Mouse (Mus musculus) ES-E14 (cell line): ENCODE measurements around the gene Notch1. TPM values are rescaled to one million over a fixed set of nuclear protein-coding genes. Genes with fewer than 3 reads are reported as not detected.

Source experiments
- DNase-seq: peaks from one replicate; pipeline ENCODE4 v3.0.0-alpha.2; 2013; ENCODE audit warnings: low read depth, low spot score
- H3K27ac ChIP-seq: 2 replicates; pipeline ENCODE4 v1.5.1; 2012; ENCODE audit warnings: low read depth, mild to moderate bottlenecking, low read length, moderate library complexity, mixed read lengths; ENCODE audit not compliant: poor library complexity, insufficient read depth, severe bottlenecking
- H3K36me3 ChIP-seq: 2 replicates; pipeline ENCODE4 v1.6.1; 2012; ENCODE audit warnings: mild to moderate bottlenecking, low read length, moderate library complexity, mixed read lengths; ENCODE audit not compliant: control insufficient read depth, poor library complexity, insufficient read depth, severe bottlenecking
- H3K4me1 ChIP-seq, 2 experiments: fragments of 150-350 bp in 1 of 2; sonication (generic) in 1 of 2; 2 replicates each; pipeline ENCODE4 v1.6.1; 2012; ENCODE audit warnings: low read length in 2 of 2, mild to moderate bottlenecking in 1 of 2, mixed read lengths in 1 of 2; ENCODE audit not compliant: control insufficient read depth in 2 of 2, insufficient read depth in 2 of 2, poor library complexity in 1 of 2
- H3K4me3 ChIP-seq, 2 experiments: fragments of 150-350 bp in 1 of 2; sonication (generic) in 1 of 2; 2 replicates each; pipeline ENCODE4 v1.5.1; 2012; ENCODE audit warnings: low read length in 2 of 2, low read depth in 1 of 2, mild to moderate bottlenecking in 1 of 2, mixed read lengths in 1 of 2; ENCODE audit not compliant: insufficient read depth in 1 of 2, poor library complexity in 1 of 2, severe bottlenecking in 1 of 2
- H3K9ac ChIP-seq: 2 replicates; pipeline ENCODE4 v1.6.1; 2012; ENCODE audit warnings: low read depth, mild to moderate bottlenecking, low read length, mixed read lengths; ENCODE audit not compliant: poor library complexity, insufficient read depth, severe bottlenecking
- H3K9me3 ChIP-seq: fragments of 150-350 bp; sonication (generic); 2 replicates; pipeline ENCODE4 v1.6.1; 2012; ENCODE audit warnings: low read depth, mild to moderate bottlenecking, low read length; ENCODE audit not compliant: control insufficient read depth, insufficient read depth
- CHD2 ChIP-seq: IDR thresholded peaks from 2 replicates; pipeline ENCODE4 v1.6.1; 2014; ENCODE audit warnings: mild to moderate bottlenecking, low read depth, low read length, inconsistent platforms
- HCFC1 ChIP-seq: IDR thresholded peaks from 2 replicates; pipeline ENCODE4 v1.6.1; 2012; ENCODE audit warnings: low read length, inconsistent platforms, borderline replicate concordance; ENCODE audit not compliant: insufficient read depth
- MAFK ChIP-seq: IDR thresholded peaks from 2 replicates; pipeline ENCODE4 v1.6.1; 2014; ENCODE audit warnings: mild to moderate bottlenecking, low read depth, low read length, inconsistent platforms; ENCODE audit not compliant: insufficient read depth
- ZC3H11A ChIP-seq: IDR thresholded peaks from 2 replicates; pipeline ENCODE4 v1.6.1; 2012; ENCODE audit warnings: low read depth, mild to moderate bottlenecking, inconsistent platforms, low read length, borderline replicate concordance
- ZNF384 ChIP-seq: IDR thresholded peaks from 2 replicates; pipeline ENCODE4 v1.6.1; 2012; ENCODE audit warnings: low read depth, low read length, inconsistent platforms
- in situ Hi-C, 2 experiments: fragments of 600-800 bp; cut with MboI; formaldehyde crosslinking; loops; one replicate each; pipeline ENCODE4 v1.15.1; 2025; ENCODE audit warnings: low sequenced_read_pairs in 2 of 2, inconsistent platforms in 1 of 2; ENCODE audit not compliant: unreplicated experiment in 2 of 2
- total RNA-seq: library from RNA; depleted of rRNA; stranded (reverse); fragments of 300-350 nt; gene quantifications from 2 replicates; pipeline ENCODE4 v1.2.3, GENCODE M21; 2012

Notch1 gene
- total RNA-seq, 1 experiment, result 34.9 TPM

DNA sequence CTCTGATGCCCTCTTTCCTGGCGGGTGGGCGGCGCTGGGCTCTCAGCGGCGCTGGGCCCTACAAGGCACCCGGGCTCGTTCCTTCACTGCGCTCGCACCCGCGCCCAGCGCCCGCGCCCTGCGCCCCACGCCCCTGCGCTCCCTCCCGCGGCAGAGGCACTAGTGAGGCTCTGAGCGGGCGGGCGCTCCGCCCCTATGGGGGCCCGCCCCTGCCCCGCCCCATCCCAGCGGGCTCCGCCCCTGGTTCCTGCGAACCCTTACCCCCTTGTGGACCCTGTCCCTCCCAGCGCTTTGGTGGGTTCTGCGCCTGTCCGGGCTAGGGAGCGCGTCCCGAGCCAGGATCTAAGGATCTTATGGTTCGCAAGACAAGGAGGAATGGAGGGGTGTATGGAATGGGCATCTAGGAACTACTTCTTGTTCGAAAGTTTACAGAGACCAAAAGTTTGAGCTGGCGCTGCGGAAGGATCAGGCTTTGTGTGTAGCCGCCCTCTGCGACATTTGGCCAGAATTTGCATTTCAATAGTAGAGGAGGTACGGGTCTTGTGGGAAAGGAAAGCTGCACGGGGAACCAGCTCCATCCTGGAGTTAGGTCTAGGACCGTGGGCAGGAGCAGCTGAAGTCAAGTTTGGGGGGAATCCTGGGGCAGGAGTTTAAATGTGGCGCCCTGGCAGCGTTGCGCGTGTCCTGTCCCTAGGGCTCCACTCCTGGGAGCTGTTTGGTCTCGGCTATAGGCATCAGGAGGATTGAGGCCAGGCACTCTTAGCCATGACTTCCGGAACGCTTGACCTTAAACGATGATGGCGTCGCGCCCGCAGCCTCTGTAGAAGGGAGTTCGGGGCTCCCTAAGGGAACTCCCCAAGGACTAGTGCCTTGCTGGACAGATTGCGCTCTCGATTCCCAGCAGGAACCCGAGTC is 12.5 kb downstream of the Notch1 start:
- DNase-seq, result peak; percentile 84
- peak overlapping the region; percentile 70 for H3K9ac ChIP-seq
- H3K27ac ChIP-seq, result peak overlapping the region; percentile 47; the same call in 1 of the 2 replicates
- in situ Hi-C loops, result no loop called here
- peak overlapping the region; percentile 85 to 89 for H3K4me3 ChIP-seq
- H3K9me3 ChIP-seq, result no peaks in the 10 kb centered on the region
- peak; percentile 29; the same call in 1 of the 2 replicates for TF ChIP-seq CHD2
- TF ChIP-seq HCFC1, result 0 out of 2 replicates have a peak, but pooled peaks have one; percentile 31
- TF ChIP-seq MAFK, result no peak
- no peak for TF ChIP-seq ZNF384
- no peak for TF ChIP-seq ZC3H11A
- H3K4me1 ChIP-seq, result peaks cover 4 to 39% of the 10 kb centered on the region in 2 experiments; a peak in 3 of 4 replicates
- H3K36me3 ChIP-seq, result peaks cover 4% of the 10 kb centered on the region; the same call in 1 of the 2 replicates

DNA sequence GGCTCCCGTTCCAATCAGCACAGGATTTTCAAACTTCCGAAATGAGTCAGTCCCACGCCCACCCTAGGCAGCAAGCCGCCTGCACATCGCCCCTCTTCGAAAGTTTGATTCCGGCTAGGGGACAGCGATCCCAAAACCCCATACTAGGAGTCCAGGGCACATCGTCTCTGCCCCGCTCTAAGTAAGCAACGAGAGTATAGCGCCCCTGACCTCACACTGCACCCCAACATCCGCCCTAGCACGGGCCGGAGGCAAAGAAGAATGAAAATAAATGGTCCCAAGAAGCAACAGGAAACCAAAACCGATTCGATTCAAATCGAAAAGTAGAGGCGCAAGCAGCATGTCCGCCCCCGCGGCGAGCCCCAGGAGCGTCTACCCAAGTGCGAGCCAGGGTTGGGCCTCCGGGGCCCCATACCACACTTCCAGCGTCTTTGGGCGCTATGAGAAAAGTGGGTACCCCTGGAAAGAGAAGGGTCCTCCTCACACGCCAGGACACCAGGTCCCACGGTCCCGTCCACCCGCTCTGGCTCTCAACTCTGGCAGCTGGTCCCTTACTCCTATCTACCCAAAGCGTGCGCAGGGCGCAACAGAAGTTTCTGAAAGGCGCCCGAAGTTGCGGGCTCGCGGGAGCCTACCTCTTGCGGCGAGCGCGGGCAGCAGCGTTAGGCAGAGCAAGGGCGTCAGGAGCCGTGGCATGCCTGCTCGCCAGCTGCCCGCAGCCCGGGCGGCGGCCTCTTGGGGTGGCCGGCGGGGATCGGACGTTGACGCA is 13.4 kb downstream of the Notch1 start:
- no peak for TF ChIP-seq HCFC1
- TF ChIP-seq MAFK, result no peak
- TF ChIP-seq ZC3H11A, result no peak
- no peak for TF ChIP-seq CHD2
- no peak for TF ChIP-seq ZNF384
- DNase-seq, result no peak
- Histone ChIP-seq H3K4me3 (peak overlapping the region; percentile 85 to 89), H3K9me3 (no peaks in the 10 kb centered on the region), H3K4me1 (peaks cover 4 to 41% of the 10 kb centered on the region in 2 experiments; a peak in 3 of 4 replicates), H3K36me3 (peaks cover 4% of the 10 kb centered on the region; the same call in 1 of the 2 replicates), H3K9ac (peak overlapping the region; percentile 70), H3K27ac (no peak overlapping the region)
- in situ Hi-C loops, result no loop called here

DNA sequence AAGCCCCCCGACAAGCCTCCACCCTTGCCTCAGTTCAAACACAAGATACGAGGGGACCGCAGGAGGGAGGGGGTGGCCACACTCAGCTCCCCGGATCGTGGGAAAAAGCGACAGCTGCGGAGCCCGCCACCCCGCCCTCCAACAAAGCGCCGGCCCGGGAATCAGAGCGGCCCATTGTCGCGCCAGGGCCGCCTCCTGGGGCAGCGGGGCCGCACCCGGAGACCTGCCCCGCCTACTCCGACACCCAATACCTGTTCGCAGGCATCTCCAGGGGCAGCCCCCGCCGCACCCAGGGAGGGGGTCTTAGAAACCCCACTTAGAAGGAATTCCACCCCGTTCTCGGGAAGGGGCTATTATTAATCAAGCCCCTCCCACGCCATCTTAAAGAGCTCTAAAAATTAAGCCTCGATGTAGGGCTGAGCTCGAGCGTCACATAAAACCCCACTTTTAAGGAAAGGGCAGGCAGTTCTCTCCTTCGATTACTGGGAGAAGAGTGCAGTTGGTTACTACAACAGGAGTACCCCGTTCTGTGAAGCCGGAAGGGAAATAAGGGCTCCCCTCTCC is 14.1 kb downstream of the Notch1 start:
- in situ Hi-C loops, result no loop called here
- peak overlapping the region; percentile 70 for H3K9ac ChIP-seq

DNA sequence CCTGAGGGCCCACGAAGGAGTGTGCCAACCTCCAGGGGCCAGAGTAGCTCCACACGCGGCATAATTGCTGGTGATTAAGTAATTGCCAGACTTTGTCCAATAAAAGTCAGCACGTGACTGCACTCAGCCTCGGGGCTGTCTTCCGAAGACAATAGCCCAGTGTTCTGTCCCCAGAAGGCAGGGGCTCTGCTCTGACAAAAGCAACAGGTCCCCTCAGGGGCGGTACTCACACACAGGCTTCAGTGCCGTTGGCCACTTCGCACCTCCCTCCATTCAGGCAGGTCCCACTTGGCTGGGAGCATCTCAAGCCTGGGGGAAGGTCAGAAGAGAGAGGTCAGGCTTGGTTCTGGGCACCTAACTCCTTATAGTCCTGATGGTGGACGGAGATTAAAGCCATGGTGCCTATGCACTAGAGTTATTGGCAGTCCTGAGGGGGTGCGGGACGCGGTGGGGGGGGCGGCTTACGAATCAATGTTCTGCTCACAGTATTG is 14.8 kb downstream of the Notch1 start:
- peaks cover 4% of the 10 kb centered on the region; the same call in 1 of the 2 replicates for H3K36me3 ChIP-seq
- DNase-seq, result peak; percentile 68
- H3K4me3 ChIP-seq, result peak overlapping the region; percentile 85 to 89
- no peak overlapping the region for H3K27ac ChIP-seq
- no peaks in the 10 kb centered on the region for H3K9me3 ChIP-seq
- in situ Hi-C loops, result no loop called here
- H3K9ac ChIP-seq, result peak overlapping the region; percentile 38; the same call in 1 of the 2 replicates
- TF ChIP-seq CHD2 (no peak), HCFC1 (no peak), ZC3H11A (no peak), MAFK (no peak), ZNF384 (no peak)
- H3K4me1 ChIP-seq, result peaks cover 3 to 40% of the 10 kb centered on the region in 2 experiments; a peak in 3 of 4 replicates

More for the DNA sequence above, 14.1 kb downstream of the Notch1 start:
- peaks cover 4 to 45% of the 10 kb centered on the region in 2 experiments; a peak in 3 of 4 replicates for H3K4me1 ChIP-seq
- H3K4me3 ChIP-seq, result peak overlapping the region; percentile 85 to 89
- peak; percentile 44 for DNase-seq
- peaks cover 4% of the 10 kb centered on the region; the same call in 1 of the 2 replicates for H3K36me3 ChIP-seq
- no peak overlapping the region for H3K27ac ChIP-seq
- TF ChIP-seq HCFC1 (no peak; the same call in 1 of the 2 replicates), CHD2 (no peak), ZNF384 (no peak), ZC3H11A (no peak), MAFK (no peak)
- no peaks in the 10 kb centered on the region for H3K9me3 ChIP-seq
